ENCODE assay signal across 8 mouse cellular contexts in genomic region chr1:76866304-76866968, GRCm38 (mm10).
DNase-seq lines count a peak whose midpoint lies in the region; ATAC-seq and TF ChIP-seq lines count a peak whose summit lies in the region.

No protein-coding gene starts in this region.

- H3K9ac ChIP-seq in heart, postnatal 0 days (replicated peaks; ENCODE audit: low read depth, low read length), result no peak overlapping the region
- no peak overlapping the region for H3K9ac ChIP-seq in forebrain, embryonic 16.5 days (replicated peaks; ENCODE audit: low read depth, low read length)

- WGBS in heart, postnatal 0 days, result 56% methylated on average over 15 of the region's 15 CpGs
- WGBS in forebrain, embryonic 16.5 days, result 68% methylated on average over 15 of the region's 15 CpGs

- no peak for DNase-seq in heart, postnatal 0 days (ENCODE audit: low spot score)
- DNase-seq in heart, adult 8-10 months (ENCODE audit: low spot score), result no peak
- DNase-seq in cerebellum, adult 8-10 months, result peak; percentile 46
- DNase-seq in left cerebral cortex, postnatal 10 days (ENCODE audit: extremely low spot score in 1 of 2, low spot score in 2 of 2), result peak; percentile 25 to 40
- DNase-seq in spleen, postnatal 36 days (ENCODE audit: low spot score in 2 of 2), result no peak
- DNase-seq in thymus, adult 18-20 months, result no peak
- DNase-seq in lung, postnatal 25 days (ENCODE audit: low spot score), result no peak

- TF ChIP-seq CTCF in heart, postnatal 0 days (IDR thresholded peaks at IDR 0.05; ENCODE audit: low read depth), result no peak

- no peaks in the 10 kb centered on the region for H3K9me3 ChIP-seq in heart, postnatal 0 days (replicated peaks; ENCODE audit: control insufficient read depth, low read length)
- H3K9me3 ChIP-seq in forebrain, embryonic 16.5 days (ENCODE audit: control insufficient read depth, low read length), result no peaks in the 10 kb centered on the region

- no peaks in the 10 kb centered on the region for H3K36me3 ChIP-seq in heart, postnatal 0 days (replicated peaks; ENCODE audit: control insufficient read depth, insufficient read depth, low read length)
- no peaks in the 10 kb centered on the region for H3K36me3 ChIP-seq in forebrain, embryonic 16.5 days (ENCODE audit: control insufficient read depth, insufficient read depth)

- no peaks in the 10 kb centered on the region for H3K4me1 ChIP-seq in heart, postnatal 0 days (ENCODE audit: control insufficient read depth, insufficient read depth)
- no peaks in the 10 kb centered on the region for H3K4me1 ChIP-seq in forebrain, embryonic 16.5 days (replicated peaks; ENCODE audit: control insufficient read depth, insufficient read depth, low read length)

- intact Hi-C loops in left cerebral cortex, postnatal 10 days (cut with DNase I), result no loop called here

- peak overlapping the region; percentile 2; the same call in 1 of the 2 replicates for H3K4me3 ChIP-seq in heart, postnatal 0 days (ENCODE audit: low read depth, low read length)
- no peak overlapping the region for H3K4me3 ChIP-seq in forebrain, embryonic 16.5 days (replicated peaks; ENCODE audit: low read length)

- H3K27ac ChIP-seq in heart, postnatal 0 days (ENCODE audit: low read depth), result no peak overlapping the region
- no peak overlapping the region for H3K27ac ChIP-seq in forebrain, embryonic 16.5 days (ENCODE audit: low read length)

- no peak for TF ChIP-seq EP300 in heart, postnatal 0 days (IDR thresholded peaks at IDR 0.05; ENCODE audit: low read depth)

- no peak for ATAC-seq in heart, postnatal 0 days (ENCODE audit: insufficient read depth, low read depth)
- ATAC-seq in forebrain, embryonic 16.5 days, result no peak

- H3K27me3 ChIP-seq in heart, postnatal 0 days (ENCODE audit: control insufficient read depth, insufficient read depth, low read length), result no peaks in the 10 kb centered on the region
- no peaks in the 10 kb centered on the region for H3K27me3 ChIP-seq in forebrain, embryonic 16.5 days (replicated peaks; ENCODE audit: control insufficient read depth, insufficient read depth, low read length)

- H3K4me2 ChIP-seq in heart, postnatal 0 days (ENCODE audit: low read depth, low read length), result peak overlapping the region; percentile 36
- peak overlapping the region; percentile 43 for H3K4me2 ChIP-seq in forebrain, embryonic 16.5 days (ENCODE audit: low read length)

Comparison
In these comparisons a context has a peak if more than half of its experiments do, and no peak if none do; other contexts are left out.
1. DNase-seq: peak in cerebellum, adult 8-10 months (single experiment) and left cerebral cortex, postnatal 10 days (2 of 2); none in heart, postnatal 0 days (single experiment), heart, adult 8-10 months (single experiment), spleen, postnatal 36 days (0 of 2), thymus, adult 18-20 months (0 of 2) and lung, postnatal 25 days (single experiment).